Mouse (Mus musculus) adipocyte (in vitro differentiated cells): Measurements from ENCODE around the gene Syde2.

Source experiments
- DNase-seq: peaks from one replicate; pipeline ENCODE4 v3.0.0-alpha.2; 2016; ENCODE audit warnings: low spot score

The Syde2 gene

GRCm38 (mm10) chr3:146011544-146012218, 24.0 kb downstream of the Syde2 start:
- DNase-seq: no peak

GRCm38 (mm10) chr3:146013490-146013889, 25.8 kb downstream of the Syde2 start:
- DNase-seq: no peak

GRCm38 (mm10) chr3:146014321-146014720, 26.7 kb downstream of the Syde2 start:
- no peak for DNase-seq

DNA sequence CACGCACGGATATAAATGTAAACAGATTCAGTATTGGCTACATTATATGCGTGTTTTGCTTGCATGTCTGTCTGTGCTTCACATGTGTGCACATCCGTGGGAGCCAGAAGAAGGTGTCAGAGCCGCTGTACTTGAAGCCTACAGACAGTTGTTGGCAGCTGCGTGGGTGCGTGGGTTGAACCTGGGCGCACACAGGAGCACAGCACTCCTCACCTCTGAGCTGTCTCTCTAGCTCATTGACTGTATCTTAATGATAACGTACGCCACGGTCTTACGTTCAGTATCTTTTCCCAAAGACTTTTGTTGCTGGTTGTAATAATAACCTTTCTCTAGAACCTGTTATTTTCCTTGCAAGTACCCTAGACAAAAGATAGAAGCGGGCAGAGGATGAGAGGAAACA, 29.3 kb downstream of the Syde2 start:
- no peak for DNase-seq

DNA sequence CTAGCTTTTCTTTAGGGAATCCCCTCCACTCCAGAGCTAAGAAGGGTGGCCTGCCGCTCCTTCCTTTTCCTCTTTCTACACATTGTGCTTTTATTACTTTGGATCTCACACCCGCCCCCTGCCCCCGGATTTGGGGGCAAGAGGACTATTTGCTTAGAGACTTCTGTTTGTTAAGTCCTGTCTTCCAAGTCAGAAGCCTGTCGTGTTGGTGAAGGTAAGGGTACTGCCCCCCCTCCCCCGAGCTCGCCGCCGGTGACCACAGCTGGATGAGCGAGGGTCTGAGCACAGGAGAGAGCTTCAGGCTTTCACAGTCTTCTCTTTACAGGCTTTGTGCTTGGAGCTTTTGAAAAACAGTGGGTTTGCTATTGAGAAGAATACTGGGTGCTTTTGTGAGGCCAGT, 29.9 kb downstream of the Syde2 start:
- DNase-seq: no peak

DNA sequence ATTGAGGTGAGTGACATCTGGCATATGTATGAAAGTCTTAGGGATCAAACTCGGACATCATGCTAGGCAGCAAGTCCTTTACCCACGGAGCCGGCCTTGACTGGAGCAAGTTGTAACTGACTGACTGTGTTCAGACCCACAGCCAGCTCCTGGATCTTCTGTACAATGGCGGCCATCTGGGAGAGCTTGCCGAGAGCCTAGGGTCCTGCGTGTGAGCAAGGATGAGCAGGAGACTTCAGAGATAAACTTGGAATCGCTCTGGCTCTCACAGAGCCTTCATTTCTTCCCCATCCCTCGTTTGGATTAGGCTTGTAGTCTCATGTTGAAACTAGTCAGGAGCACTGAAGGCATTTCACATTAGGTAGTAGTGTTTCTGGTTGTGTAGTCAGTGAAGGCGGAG, 34.6 kb downstream of the Syde2 start:
- no peak for DNase-seq

GRCm38 (mm10) chr3:146024746-146025145, 37.1 kb downstream of the Syde2 start:
- DNase-seq: no peak

GRCm38 (mm10) chr3:146025499-146025898, 37.8 kb downstream of the Syde2 start:
- no peak for DNase-seq

DNA sequence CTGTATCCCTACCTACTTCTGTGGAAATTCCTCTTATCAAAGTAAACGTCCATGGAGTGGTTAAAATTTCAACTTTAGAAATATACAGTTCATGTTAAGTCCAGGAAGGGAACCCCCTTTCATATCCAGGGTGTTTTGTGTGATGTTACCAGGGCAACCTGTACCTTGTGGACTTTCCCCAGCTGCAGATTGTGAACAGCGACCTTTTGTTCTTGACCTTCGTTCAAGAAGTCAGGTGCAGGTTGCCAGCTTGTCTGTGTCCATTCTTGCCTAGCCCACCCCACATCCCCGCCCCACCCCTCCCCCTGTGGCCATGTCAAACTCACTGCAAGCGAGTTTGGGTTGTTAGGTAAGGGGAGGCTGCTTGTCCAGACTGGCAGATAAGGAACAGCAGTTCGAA, 39.4 kb downstream of the Syde2 start:
- no peak for DNase-seq

DNA sequence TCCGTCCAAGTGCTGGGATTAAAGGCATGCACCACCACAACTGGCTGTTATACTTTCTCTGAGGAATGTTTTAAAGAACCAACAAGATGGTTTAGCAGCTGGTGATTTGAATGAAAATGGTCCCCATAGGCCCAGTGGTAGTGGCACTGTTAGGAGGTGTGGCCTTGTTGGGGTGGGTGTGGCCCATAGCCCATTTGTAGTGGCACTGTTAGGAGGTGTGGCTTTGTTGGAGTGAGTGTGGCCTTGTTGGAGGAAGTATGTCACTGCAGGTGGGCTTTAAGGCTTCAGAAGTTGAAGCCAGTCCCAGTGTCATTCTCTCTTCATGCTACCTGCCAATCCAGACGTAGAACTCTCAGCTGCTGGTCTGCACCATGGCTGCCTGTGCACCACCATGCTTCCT, 40.7 kb downstream of the Syde2 start:
- DNase-seq: no peak

DNA sequence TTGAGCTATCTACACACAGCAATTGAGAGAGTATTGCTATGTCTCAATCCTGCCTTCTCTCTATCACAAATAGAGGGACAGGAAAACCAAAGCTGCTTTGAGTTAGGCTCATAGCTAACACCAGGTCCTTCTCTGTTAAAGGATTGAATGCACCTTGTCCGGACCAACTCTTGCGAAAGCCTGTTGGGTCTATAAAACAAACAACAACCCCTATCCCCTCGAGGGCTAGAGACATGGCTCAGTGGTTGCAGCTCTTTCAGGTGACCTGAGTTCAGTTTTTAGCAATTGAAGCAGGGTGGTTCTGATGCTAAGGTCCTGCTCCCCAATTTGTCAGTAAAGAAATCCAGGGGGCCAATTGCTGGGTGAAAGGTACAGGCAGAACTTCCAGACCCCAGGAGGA, 41.6 kb downstream of the Syde2 start:
- DNase-seq: no peak

DNA sequence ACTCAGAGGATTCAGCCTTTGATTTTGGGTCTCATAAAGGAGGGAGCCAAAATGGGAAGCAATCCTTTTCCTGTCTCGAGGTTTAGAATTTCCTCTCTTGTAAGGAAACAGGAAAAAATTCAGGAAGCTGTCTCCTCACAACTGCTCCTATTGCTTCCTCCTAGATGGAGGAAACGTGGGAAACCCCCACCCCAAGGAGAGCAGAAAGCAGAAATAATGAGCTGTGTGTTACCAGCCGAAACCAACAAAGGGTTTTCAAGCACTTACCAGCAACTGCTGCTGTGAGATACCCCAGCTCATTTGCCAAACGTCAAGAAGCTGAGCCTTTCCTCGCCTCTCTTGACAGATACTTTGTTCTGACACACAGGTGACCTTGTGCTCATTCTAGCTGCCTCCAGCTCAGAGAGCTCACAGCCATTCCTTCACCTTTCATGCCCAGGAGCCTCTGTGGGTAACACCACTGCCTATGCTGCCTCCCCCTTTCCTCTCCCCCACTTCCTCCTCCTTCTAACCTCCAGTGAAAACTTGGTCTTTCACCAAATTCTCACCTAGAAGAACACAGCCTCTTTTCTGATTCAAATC, 42.7 kb downstream of the Syde2 start:
- no peak for DNase-seq

DNA sequence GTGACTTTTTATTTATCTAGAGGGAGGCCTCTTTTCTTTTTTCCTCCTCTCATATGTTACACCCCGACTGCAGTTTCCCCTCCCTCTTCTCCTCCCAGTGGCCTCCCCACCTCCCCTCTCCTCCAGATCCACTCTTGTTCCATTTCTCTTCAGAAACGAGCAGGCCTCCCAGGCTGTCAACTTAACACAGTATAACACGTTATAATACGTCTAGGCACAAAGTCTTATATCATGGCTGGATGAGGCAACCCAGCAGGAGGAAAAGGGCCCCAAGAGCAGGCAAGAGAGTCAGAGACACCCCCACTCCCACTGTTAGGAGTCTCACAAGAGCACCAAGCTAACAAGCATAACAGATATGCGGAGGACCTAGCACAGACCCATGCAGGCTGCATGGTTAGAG, 45.3 kb downstream of the Syde2 start:
- DNase-seq: no peak

DNA sequence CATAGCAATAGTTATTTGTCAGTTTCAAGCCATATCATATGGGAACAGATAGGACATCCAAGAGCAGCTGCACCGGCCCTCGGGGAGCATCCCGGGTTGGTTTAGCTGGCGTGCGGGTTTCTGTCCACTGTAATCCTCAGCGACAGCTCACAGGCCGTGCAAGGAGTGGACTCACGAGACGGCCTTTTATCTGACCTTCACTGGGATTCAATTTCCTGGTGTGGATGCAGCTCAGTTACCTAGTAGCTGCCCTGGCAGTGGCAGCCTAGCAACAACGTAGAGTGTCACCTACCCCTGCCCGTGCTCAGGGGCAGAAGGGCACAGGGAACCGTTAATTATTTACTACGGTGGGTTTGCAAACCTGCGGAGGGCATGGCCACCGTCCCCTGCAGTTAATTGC, 50.2 kb downstream of the Syde2 start:
- DNase-seq: no peak

GRCm38 (mm10) chr3:146039132-146039903, 51.6 kb downstream of the Syde2 start:
- no peak for DNase-seq

- DNase-seq: no peak
These were observed 53.7 kb downstream of the Syde2 start for GRCm38 (mm10) chr3:146041382-146041781.

- DNase-seq: peak; percentile 12
These were observed 57.3 kb downstream of the Syde2 start for GRCm38 (mm10) chr3:146044977-146045376.

DNA sequence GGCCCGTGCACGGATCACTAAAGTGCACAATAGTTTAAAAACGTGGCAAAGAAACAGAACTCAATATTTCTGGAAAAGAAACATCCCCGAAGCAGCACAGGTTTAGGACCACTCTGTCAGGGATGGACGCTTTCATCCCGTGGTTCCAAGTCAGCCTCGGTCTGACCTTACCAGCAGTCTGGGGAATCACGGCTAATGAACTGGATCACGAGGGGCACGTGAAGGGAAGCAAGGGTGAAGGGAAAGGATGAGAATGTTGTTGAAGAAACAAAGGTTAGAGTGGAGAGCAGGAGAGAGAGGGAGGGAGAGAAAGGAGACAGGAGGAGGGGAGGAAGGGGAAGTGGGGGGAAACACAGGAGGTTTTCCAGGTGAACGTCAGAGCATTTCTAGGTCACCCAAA, 58.4 kb downstream of the Syde2 start:
- no peak for DNase-seq

DNA sequence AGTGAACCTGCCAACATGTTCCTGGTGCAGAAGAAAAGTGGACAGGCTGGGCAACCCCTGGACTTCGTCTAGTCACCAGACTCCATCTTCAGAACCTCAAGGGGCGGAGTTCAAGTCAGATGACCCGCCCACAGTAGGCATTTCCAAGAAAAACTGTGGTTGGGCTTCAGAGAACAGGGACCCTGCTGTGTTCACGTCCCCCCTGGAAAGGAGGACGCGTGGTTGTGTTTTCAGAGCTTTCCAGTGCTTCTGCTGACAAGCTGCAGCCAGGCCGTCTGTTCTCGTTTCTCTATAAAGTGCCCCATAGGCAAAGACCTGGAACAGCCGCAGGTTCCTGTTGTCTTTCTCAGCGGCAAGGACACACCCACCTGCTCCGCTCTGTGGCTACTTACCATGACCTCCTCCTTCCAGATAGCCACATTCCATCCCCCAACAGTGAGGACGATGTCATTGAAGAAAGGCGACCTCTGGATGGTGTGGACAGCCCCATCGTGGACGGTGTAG, 60.1 kb downstream of the Syde2 start:
- DNase-seq: no peak

- no peak for DNase-seq
These were observed 62.3 kb downstream of the Syde2 start for GRCm38 (mm10) chr3:146049951-146050350.

DNA sequence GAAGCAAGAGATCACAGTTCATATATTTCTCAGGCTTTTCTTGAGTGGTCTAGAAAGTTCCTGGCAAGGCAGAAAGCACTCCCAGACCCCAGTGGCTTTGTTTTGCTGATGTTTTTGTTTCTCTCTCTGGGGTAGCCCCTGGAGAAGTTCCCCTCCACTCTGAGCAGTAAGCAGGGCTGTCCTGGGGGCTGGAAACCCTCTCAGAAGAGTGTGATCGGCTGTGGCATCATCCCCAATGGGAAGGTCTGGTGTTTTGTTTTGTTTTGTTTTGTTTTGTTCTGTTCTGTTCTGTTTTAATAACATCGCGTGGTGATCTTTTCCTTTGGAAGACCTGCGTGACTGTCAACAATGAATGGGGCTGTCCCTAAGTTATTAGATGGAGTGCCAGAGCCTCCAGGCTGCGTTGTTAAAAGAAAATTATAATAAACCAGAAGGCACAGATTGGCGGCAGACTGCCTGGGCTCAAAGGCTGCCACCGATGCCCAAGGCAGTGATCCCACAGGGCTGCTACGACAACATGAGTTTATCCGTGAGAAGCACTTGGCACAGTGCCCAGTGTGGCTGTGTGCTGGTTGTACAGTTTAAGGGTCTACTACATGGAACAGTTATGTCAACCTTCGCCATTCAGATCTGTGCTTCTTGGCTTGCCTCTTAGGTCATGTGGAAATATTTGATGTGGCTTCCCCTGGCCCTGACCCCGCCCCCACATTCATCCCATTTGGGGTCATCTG, 63.8 kb downstream of the Syde2 start:
- DNase-seq: peak; percentile 24

GRCm38 (mm10) chr3:146053082-146053814, 65.6 kb downstream of the Syde2 start:
- DNase-seq: no peak
